9 mouse cellular contexts compared by ENCODE assay signal in the genomic region with DNA sequence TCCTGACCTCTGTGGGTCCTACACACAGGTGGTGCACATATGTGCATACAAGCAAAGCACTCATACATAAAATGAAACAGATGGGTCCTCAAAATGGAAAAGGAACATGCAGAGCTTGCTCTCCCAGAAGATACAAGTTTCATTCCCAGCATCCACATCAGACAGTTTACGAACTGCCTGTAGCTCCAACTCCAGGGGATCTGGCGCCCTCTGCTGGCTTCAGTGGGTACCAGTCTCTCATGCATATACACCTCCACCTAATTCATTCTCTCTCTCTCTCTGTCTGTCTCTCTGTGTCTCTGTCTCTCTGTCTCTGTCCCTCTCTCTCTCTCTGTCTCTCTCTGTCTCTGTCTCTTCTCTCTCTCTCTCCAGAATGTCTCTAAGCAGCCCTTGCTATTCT. TPM values are rescaled to one million over a fixed set of nuclear protein-coding genes. Genes with fewer than 3 reads are reported as not detected.
DNase-seq lines count a peak whose midpoint lies in the region; ATAC-seq and TF ChIP-seq lines count a peak whose summit lies in the region.
"Had no signal": no experiment of that assay in that cellular context is flagged by ENCODE, and none has a peak within 500 bp of the region (broad histone marks: within the 10 kb centered on the region; RNA-seq: fewer than 3 reads in every experiment).

No protein-coding gene starts in this region.

- no peaks in the 10 kb centered on the region for H3K27me3 ChIP-seq in kidney, adult 2 months (replicated peaks; ENCODE audit: control insufficient read depth, insufficient read depth, low read length)
- no peaks in the 10 kb centered on the region for H3K27me3 ChIP-seq in kidney, embryonic 15.5 days
- no peaks in the 10 kb centered on the region for H3K27me3 ChIP-seq in ES-Bruce4 (ENCODE audit: control insufficient read depth, insufficient read depth, low read length, poor library complexity, severe bottlenecking)
- no peaks in the 10 kb centered on the region for H3K27me3 ChIP-seq in liver, embryonic 13.5 days

- peak; percentile 63 to 83 for DNase-seq in adrenal gland, adult (ENCODE audit: inconsistent age in 2 of 2, low spot score in 1 of 2)
- DNase-seq in adrenal gland, adult 8-10 months, result no peak
- peak; percentile 77 for DNase-seq in kidney, adult 2 months
- peak; percentile 63 for DNase-seq in liver, embryonic 13.5 days
- DNase-seq in spleen, adult 12 weeks (ENCODE audit: low spot score), result peak; percentile 47

- TF ChIP-seq CTCF in kidney, adult 2 months (conservative IDR thresholded peaks at IDR 0.05; ENCODE audit: insufficient read depth, insufficient read length, low read depth, low read length), result peak; percentile 94
- peak; percentile 97 for TF ChIP-seq CTCF in ES-Bruce4 (IDR thresholded peaks at IDR 0.05; ENCODE audit: low read depth, low read length)
- peak; percentile 65 for TF ChIP-seq CTCF in cortical plate, adult 2 months (IDR thresholded peaks at IDR 0.05; ENCODE audit: extremely low read depth, insufficient read depth, low read length)

- no peak overlapping the region for H3K4me3 ChIP-seq in kidney, adult 2 months (ENCODE audit: insufficient read depth, low read depth, low read length)
- no peak overlapping the region for H3K4me3 ChIP-seq in kidney, embryonic 15.5 days (replicated peaks)
- H3K4me3 ChIP-seq in ES-Bruce4 (ENCODE audit: low read depth, low read length), result no peak overlapping the region
- H3K4me3 ChIP-seq in cortical plate, adult 2 months (ENCODE audit: insufficient read depth, low read length), result no peak overlapping the region
- no peak overlapping the region for H3K4me3 ChIP-seq in liver, embryonic 13.5 days (replicated peaks)
- H3K4me3 ChIP-seq: myocyte had no signal

- ATAC-seq in kidney, embryonic 15.5 days (replicated peaks; ENCODE audit: low FRiP score), result no peak
- ATAC-seq in liver, embryonic 13.5 days (ENCODE audit: low read depth), result no peak

- no peak for TF ChIP-seq POLR2A in kidney, adult 2 months (IDR thresholded peaks at IDR 0.05; ENCODE audit: low read depth, low read length)
- TF ChIP-seq POLR2A in ES-Bruce4 (IDR thresholded peaks at IDR 0.05; ENCODE audit: insufficient read depth, low read length), result no peak
- no peak for TF ChIP-seq POLR2A in cortical plate, adult 2 months (IDR thresholded peaks at IDR 0.05; ENCODE audit: extremely low read depth, insufficient read depth, low read length)

- H3K4me2 ChIP-seq in kidney, embryonic 15.5 days, result no peak overlapping the region
- H3K4me2 ChIP-seq in liver, embryonic 13.5 days, result no peak overlapping the region

- WGBS in kidney, adult 2 months, result 49% methylated on average over 2 of the region's 2 CpGs
- 50% methylated on average over 2 of the region's 2 CpGs for WGBS in kidney, embryonic 15.5 days
- 30% methylated on average over 2 of the region's 2 CpGs for WGBS in liver, embryonic 13.5 days (ENCODE audit: insufficient replicate concordance)

- H3K36me3 ChIP-seq in kidney, adult 2 months (ENCODE audit: control insufficient read depth, insufficient read depth, low read length), result no peaks in the 10 kb centered on the region
- 0 out of 2 replicates have a peak, but pooled peaks cover 1% of the 10 kb centered on the region for H3K36me3 ChIP-seq in kidney, embryonic 15.5 days
- H3K36me3 ChIP-seq in ES-Bruce4 (ENCODE audit: control insufficient read depth, insufficient read depth, low read length, poor library complexity, severe bottlenecking), result no peaks in the 10 kb centered on the region
- 0 out of 2 replicates have a peak, but pooled peaks cover under 1% of the 10 kb centered on the region for H3K36me3 ChIP-seq in liver, embryonic 13.5 days

- peaks cover 7% of the 10 kb centered on the region for H3K4me1 ChIP-seq in kidney, adult 2 months (ENCODE audit: control insufficient read depth, insufficient read depth, low read length)
- H3K4me1 ChIP-seq in kidney, embryonic 15.5 days, result peaks cover 24% of the 10 kb centered on the region
- peaks cover 7% of the 10 kb centered on the region for H3K4me1 ChIP-seq in ES-Bruce4 (ENCODE audit: control insufficient read depth, insufficient read depth, low read length)
- H3K4me1 ChIP-seq in cortical plate, adult 2 months (ENCODE audit: control insufficient read depth, insufficient read depth, low read length), result 0 out of 2 replicates have a peak, but pooled peaks cover 1% of the 10 kb centered on the region
- H3K4me1 ChIP-seq in liver, embryonic 13.5 days (replicated peaks), result peaks cover 34% of the 10 kb centered on the region

- 0 out of 2 replicates have a peak, but pooled peaks have one; percentile 30 for TF ChIP-seq EP300 in ES-Bruce4 (IDR thresholded peaks at IDR 0.05; ENCODE audit: insufficient read depth, low read depth, low read length)

- no peak overlapping the region for H3K27ac ChIP-seq in kidney, adult 2 months (ENCODE audit: insufficient read depth, low read depth, low read length)
- H3K27ac ChIP-seq in kidney, embryonic 15.5 days, result no peak overlapping the region
- H3K27ac ChIP-seq in ES-Bruce4 (ENCODE audit: insufficient read depth, low read length), result no peak overlapping the region
- H3K27ac ChIP-seq in cortical plate, adult 2 months (ENCODE audit: insufficient read depth, low read length), result no peak overlapping the region
- H3K27ac ChIP-seq in liver, embryonic 13.5 days, result no peak overlapping the region

- H3K9me3 ChIP-seq in kidney, embryonic 15.5 days (replicated peaks), result no peaks in the 10 kb centered on the region
- H3K9me3 ChIP-seq in ES-Bruce4 (replicated peaks; ENCODE audit: control insufficient read depth, insufficient read depth, low read length, poor library complexity, severe bottlenecking), result no peaks in the 10 kb centered on the region
- H3K9me3 ChIP-seq in liver, embryonic 13.5 days (replicated peaks), result no peaks in the 10 kb centered on the region

- H3K9ac ChIP-seq in kidney, embryonic 15.5 days, result no peak overlapping the region
- H3K9ac ChIP-seq in ES-Bruce4 (ENCODE audit: low read depth, poor library complexity, severe bottlenecking), result no peak overlapping the region
- H3K9ac ChIP-seq in liver, embryonic 13.5 days, result no peak overlapping the region

RNA-seq across cellular contexts. Expression of a gene that starts 19.7 kb away (rescaled TPM):
- 10 to 100 TPM; 22.8 to 29.9 (median 25.9) TPM for total RNA-seq in adrenal gland, adult 8-10 months (2022)
- polyA plus RNA-seq in kidney, adult 2 months (2012; rRNA removed), result 22.9 and 23.7 TPM in 2 replicates
- polyA plus RNA-seq in kidney, embryonic 15.5 days (2015; fragmentation: Nextera tagmentation; extraction: Ambion mirVana), result 32.2 and 37.0 TPM in 2 replicates
- 45.5 and 46.6 TPM in 2 replicates for polyA plus RNA-seq in ES-Bruce4 (2011; ENCODE audit: insufficient read depth, insufficient read length, low read depth, missing spikeins)
- polyA plus RNA-seq in cortical plate, adult 2 months (2012; rRNA removed), result 25.9 and 28.0 TPM in 2 replicates
- polyA plus RNA-seq in liver, embryonic 13.5 days (2015; fragmentation: Nextera tagmentation; extraction: Ambion mirVana), result 14.4 and 14.5 TPM in 2 replicates

RNA-seq across cellular contexts. Expression of a gene that starts 22.4 kb away (rescaled TPM):
- 100 to 1,000 TPM; 350 to 623 (median 446) TPM for total RNA-seq in adrenal gland, adult 8-10 months (2022)
- 148 and 152 TPM in 2 replicates for polyA plus RNA-seq in kidney, adult 2 months (2012; rRNA removed)
- 272 and 294 TPM in 2 replicates for polyA plus RNA-seq in kidney, embryonic 15.5 days (2015; fragmentation: Nextera tagmentation; extraction: Ambion mirVana)
- polyA plus RNA-seq in ES-Bruce4 (2011; ENCODE audit: insufficient read depth, insufficient read length, low read depth, missing spikeins), result 181 and 185 TPM in 2 replicates
- 31.3 and 32.5 TPM in 2 replicates for polyA plus RNA-seq in cortical plate, adult 2 months (2012; rRNA removed)
- polyA plus RNA-seq in liver, embryonic 13.5 days (2015; fragmentation: Nextera tagmentation; extraction: Ambion mirVana), result 387 and 400 TPM in 2 replicates

RNA-seq across cellular contexts. Expression of a gene that starts 45.2 kb away (rescaled TPM):
- total RNA-seq in adrenal gland, adult 8-10 months (2022), result under 1 TPM in 2 of 4 experiments, not detected in 2; 0.17 to 0.35 TPM
- 0.09 and 0.23 TPM in 2 replicates for polyA plus RNA-seq in kidney, adult 2 months (2012; rRNA removed)
- 0.26 and 0.46 TPM in 2 replicates for polyA plus RNA-seq in kidney, embryonic 15.5 days (2015; fragmentation: Nextera tagmentation; extraction: Ambion mirVana)
- polyA plus RNA-seq in ES-Bruce4 (2011; ENCODE audit: insufficient read depth, insufficient read length, low read depth, missing spikeins), result 0.75 and 1.3 TPM in 2 replicates
- polyA plus RNA-seq in cortical plate, adult 2 months (2012; rRNA removed), result 0.21 and 0.33 TPM in 2 replicates
- polyA plus RNA-seq in liver, embryonic 13.5 days (2015; fragmentation: Nextera tagmentation; extraction: Ambion mirVana), result 0.78 and 0.88 TPM in 2 replicates
- polyA plus RNA-seq: myocyte had no signal

RNA-seq across cellular contexts. Expression of a gene that starts 46.0 kb away (rescaled TPM):
- 1 to 10 TPM in 2 of 4 experiments, under 1 TPM in 2; 0.83 to 1.2 (median 0.99) TPM for total RNA-seq in adrenal gland, adult 8-10 months (2022)
- 7.9 and 9.7 TPM in 2 replicates for polyA plus RNA-seq in kidney, adult 2 months (2012; rRNA removed)
- polyA plus RNA-seq in kidney, embryonic 15.5 days (2015; fragmentation: Nextera tagmentation; extraction: Ambion mirVana), result 1.7 and 2.1 TPM in 2 replicates
- 37.6 and 39.2 TPM in 2 replicates for polyA plus RNA-seq in ES-Bruce4 (2011; ENCODE audit: insufficient read depth, insufficient read length, low read depth, missing spikeins)
- 0.25 and 0.28 TPM in 2 replicates for polyA plus RNA-seq in cortical plate, adult 2 months (2012; rRNA removed)
- polyA plus RNA-seq in liver, embryonic 13.5 days (2015; fragmentation: Nextera tagmentation; extraction: Ambion mirVana), result 0.16 and 0.24 TPM in 2 replicates
